Mouse (Mus musculus) heart, embryonic 16.5 days (tissue): ENCODE measurements around the gene Arrdc2. TPM values are rescaled to one million over a fixed set of nuclear protein-coding genes. Genes with fewer than 3 reads are reported as not detected.

Source experiments
- microRNA-seq: library from miRNA; unstranded; fragments of <30 nt; microRNA quantifications from one replicate; pipeline ENCODE4, GENCODE M21; 2017
- polyA plus RNA-seq: library from polyadenylated mRNA; unstranded; fragments of >200 nt; fragmentation: Nextera tagmentation; extraction: Ambion mirVana; gene quantifications from 2 replicates; pipeline ENCODE4 v1.2.1, GENCODE M21; 2015

Arrdc2 gene
- polyA plus RNA-seq, 1 experiment from 2014 or later: 3.7 TPM

Small RNA genes lying within 50 kb of the gene (microRNA-seq; reads per million reads assigned to microRNA genes)
- 0.59 reads per million for gene Mir7240

Other genes starting within 250 kb of the Arrdc2 start
- 111 and 117 TPM in 2 replicates for gene Isyna1, start 245.3 kb downstream of the Arrdc2 start, polyA plus RNA-seq
- 68.4 and 69.5 TPM in 2 replicates for gene Ssbp4, start 230.8 kb downstream of the Arrdc2 start, polyA plus RNA-seq
- gene Lrrc25, start 223.6 kb downstream of the Arrdc2 start, polyA plus RNA-seq: 1.8 and 2.3 TPM in 2 replicates
- 1.2 and 1.6 TPM in 2 replicates for gene Gdf15, start 207.3 kb downstream of the Arrdc2 start, polyA plus RNA-seq
- gene Pgpep1, start 179.3 kb downstream of the Arrdc2 start, polyA plus RNA-seq: 35.5 and 36.7 TPM in 2 replicates
- 252 and 258 TPM in 2 replicates for gene Lsm4, start 166.5 kb downstream of the Arrdc2 start, polyA plus RNA-seq
- gene Jund, start 140.8 kb downstream of the Arrdc2 start, polyA plus RNA-seq: 58.7 and 59.3 TPM in 2 replicates
- gene Iqcn, start 136.3 kb downstream of the Arrdc2 start, polyA plus RNA-seq: 0.05 TPM in 1 of 2 replicates, not detected in the other
- not detected in 2 replicates for gene Gm3336, start 121.2 kb downstream of the Arrdc2 start, polyA plus RNA-seq
- 0.38 and 0.55 TPM in 2 replicates for gene Pde4c, start 116.0 kb downstream of the Arrdc2 start, polyA plus RNA-seq
- 29.1 and 30.0 TPM in 2 replicates for gene Rab3a, start 85.0 kb downstream of the Arrdc2 start, polyA plus RNA-seq
- gene Mpv17l2, start 78.8 kb downstream of the Arrdc2 start, polyA plus RNA-seq: 44.0 and 50.5 TPM in 2 replicates
- 42.1 and 43.3 TPM in 2 replicates for gene Pik3r2, start 63.0 kb downstream of the Arrdc2 start, polyA plus RNA-seq
- gene Mast3, start 34.7 kb downstream of the Arrdc2 start, polyA plus RNA-seq: 7.3 and 9.3 TPM in 2 replicates
- gene Il12rb1, start 31.3 kb downstream of the Arrdc2 start, polyA plus RNA-seq: 0.77 and 1.6 TPM in 2 replicates
- 4.1 and 4.2 TPM in 2 replicates for gene Kcnn1, start 23.5 kb upstream of the Arrdc2 start, polyA plus RNA-seq
- gene Ccdc124, start 34.2 kb upstream of the Arrdc2 start, polyA plus RNA-seq: 82.3 and 91.8 TPM in 2 replicates
- 0.31 and 0.43 TPM in 2 replicates for gene Slc5a5, start 53.0 kb upstream of the Arrdc2 start, polyA plus RNA-seq
- 2,334 and 2,733 TPM in 2 replicates for gene Rpl18a, start 57.7 kb upstream of the Arrdc2 start, polyA plus RNA-seq
- 36.9 and 38.1 TPM in 2 replicates for gene Map1s, start 66.2 kb upstream of the Arrdc2 start, polyA plus RNA-seq